Comparison of ENCODE assay signal across 8 mouse cellular contexts in genomic region chr3:104788561-104789311, GRCm38 (mm10). TPM values are rescaled to one million over a fixed set of nuclear protein-coding genes. Genes with fewer than 3 reads are reported as not detected.
DNase-seq lines count a peak whose midpoint lies in the region; ATAC-seq and TF ChIP-seq lines count a peak whose summit lies in the region.
"Had no signal": no experiment of that assay in that cellular context is flagged by ENCODE, and none has a peak within 500 bp of the region (broad histone marks: within the 10 kb centered on the region; RNA-seq: fewer than 3 reads in every experiment).

No protein-coding gene starts in this region.

- TF ChIP-seq CTCF in hindbrain, postnatal 0 days (IDR thresholded peaks at IDR 0.05; ENCODE audit: low read depth): peak; percentile 78

- no peaks in the 10 kb centered on the region for H3K9me3 ChIP-seq in hindbrain, postnatal 0 days (ENCODE audit: low read length)
- H3K9me3 ChIP-seq in limb, embryonic 10.5 days (replicated peaks): no peaks in the 10 kb centered on the region

- intact Hi-C loops in gastrocnemius, postnatal 14 days (cut with DNase I; ENCODE audit: low total_unique reads): loop anchor here (10.0 kb wide), 1 partner anchor 176 kb away; the partner anchor contains the start of gene Wnt2b

- peak overlapping the region; percentile 50 for H3K4me3 ChIP-seq in hindbrain, postnatal 0 days (ENCODE audit: low read length)
- peak overlapping the region; percentile 76 for H3K4me3 ChIP-seq in limb, embryonic 10.5 days

- H3K27me3 ChIP-seq in hindbrain, postnatal 0 days (ENCODE audit: insufficient read depth, low read length): peaks cover 10% of the 10 kb centered on the region; the same call in 1 of the 2 replicates
- peaks cover 29% of the 10 kb centered on the region for H3K27me3 ChIP-seq in limb, embryonic 10.5 days (ENCODE audit: low read depth, poor library complexity, severe bottlenecking)

- WGBS in hindbrain, postnatal 0 days: 3% methylated on average over 47 of the region's 52 CpGs
- WGBS in limb, embryonic 10.5 days: under 1% methylated on average over 52 of the region's 52 CpGs

- no peaks in the 10 kb centered on the region; the same call in 1 of the 2 replicates for H3K36me3 ChIP-seq in hindbrain, postnatal 0 days (ENCODE audit: insufficient read depth, low read length)
- peaks cover 23% of the 10 kb centered on the region for H3K36me3 ChIP-seq in limb, embryonic 10.5 days

- H3K4me2 ChIP-seq in hindbrain, postnatal 0 days (ENCODE audit: low read depth, low read length): peak overlapping the region; percentile 94

- DNase-seq in adrenal gland, adult 18-20 months (ENCODE audit: low spot score in 2 of 2): peak; percentile 73 to 81
- peak; percentile 51 to 54 for DNase-seq in cerebellum, postnatal 36 days
- peak; percentile 89 for DNase-seq in gastrocnemius, postnatal 14 days
- peak; percentile 85 for DNase-seq in hindbrain, postnatal 0 days (ENCODE audit: low spot score)
- DNase-seq in limb, embryonic 10.5 days (ENCODE audit: low spot score): peak; percentile 89
- DNase-seq in mesoderm, embryonic 11.5 days (ENCODE audit: low read depth, low spot score): peak; percentile 84
- peak; percentile 68 for DNase-seq in right cerebral cortex, postnatal 4 days

- peak overlapping the region; percentile 71 for H3K27ac ChIP-seq in hindbrain, postnatal 0 days
- H3K27ac ChIP-seq in limb, embryonic 10.5 days: peak overlapping the region; percentile 92

- peak; percentile 88 for ATAC-seq in hindbrain, postnatal 0 days

- H3K9ac ChIP-seq in hindbrain, postnatal 0 days (replicated peaks; ENCODE audit: low read length): peak overlapping the region; percentile 50

- 0 out of 2 replicates have a peak, but pooled peaks cover 9% of the 10 kb centered on the region for H3K4me1 ChIP-seq in hindbrain, postnatal 0 days (ENCODE audit: insufficient read depth, low read length)
- H3K4me1 ChIP-seq in limb, embryonic 10.5 days: peaks cover 67% of the 10 kb centered on the region

RNA-seq across cellular contexts. Expression of gene Rhoc, which starts 0.6 kb away (rescaled TPM):
- total RNA-seq in adrenal gland, adult 18-20 months (2021): 100 to 1,000 TPM; 105 to 116 TPM
- total RNA-seq in gastrocnemius, postnatal 14 days (2021): 10 to 100 TPM; 59.8 to 78.3 TPM
- total RNA-seq in hindbrain, postnatal 0 days (2014; rRNA removed): 49.9 and 63.4 TPM in 2 replicates
- polyA plus RNA-seq in hindbrain, postnatal 0 days (2015; fragmentation: Nextera tagmentation; extraction: Ambion mirVana): 54.8 and 55.7 TPM in 2 replicates
- polyA plus RNA-seq in limb, embryonic 10.5 days (2016; fragmentation: Nextera tagmentation; extraction: Ambion mirVana): 132 and 145 TPM in 2 replicates

RNA-seq across cellular contexts. Expression of gene Fam19a3, which starts 7.1 kb away (rescaled TPM):
- 1 to 10 TPM in 1 of 2 experiments, under 1 TPM in 1; 0.60 to 1.2 TPM for total RNA-seq in adrenal gland, adult 18-20 months (2021)
- total RNA-seq in gastrocnemius, postnatal 14 days (2021): 1 to 10 TPM; 3.2 to 4.0 TPM
- 0.21 TPM in 1 of 2 replicates, not detected in the other for total RNA-seq in hindbrain, postnatal 0 days (2014; rRNA removed)
- not detected in 2 replicates for polyA plus RNA-seq in hindbrain, postnatal 0 days (2015; fragmentation: Nextera tagmentation; extraction: Ambion mirVana)
- polyA plus RNA-seq in limb, embryonic 10.5 days (2016; fragmentation: Nextera tagmentation; extraction: Ambion mirVana): 0.18 and 0.20 TPM in 2 replicates
- total RNA-seq: left cerebral cortex, postnatal 10 days had no signal

RNA-seq across cellular contexts. Expression of gene Ppm1j, which starts 7.9 kb away (rescaled TPM):
- total RNA-seq in adrenal gland, adult 18-20 months (2021): 1 to 10 TPM; 2.9 to 4.6 TPM
- total RNA-seq in gastrocnemius, postnatal 14 days (2021): 10 to 100 TPM; 34.7 to 37.9 TPM
- 0.36 and 0.58 TPM in 2 replicates for total RNA-seq in hindbrain, postnatal 0 days (2014; rRNA removed)
- 0.99 and 1.9 TPM in 2 replicates for polyA plus RNA-seq in hindbrain, postnatal 0 days (2015; fragmentation: Nextera tagmentation; extraction: Ambion mirVana)
- polyA plus RNA-seq in limb, embryonic 10.5 days (2016; fragmentation: Nextera tagmentation; extraction: Ambion mirVana): 2.5 and 3.2 TPM in 2 replicates

RNA-seq across cellular contexts. Expression of gene Mov10, which starts 29.6 kb away (rescaled TPM):
- total RNA-seq in adrenal gland, adult 18-20 months (2021): 10 to 100 TPM in 1 of 2 experiments, 1 to 10 TPM in 1; 9.0 to 15.0 TPM
- 1 to 10 TPM; 3.0 to 4.8 TPM for total RNA-seq in gastrocnemius, postnatal 14 days (2021)
- 10.9 and 11.6 TPM in 2 replicates for total RNA-seq in hindbrain, postnatal 0 days (2014; rRNA removed)
- 8.0 and 8.9 TPM in 2 replicates for polyA plus RNA-seq in hindbrain, postnatal 0 days (2015; fragmentation: Nextera tagmentation; extraction: Ambion mirVana)
- polyA plus RNA-seq in limb, embryonic 10.5 days (2016; fragmentation: Nextera tagmentation; extraction: Ambion mirVana): 53.4 and 71.0 TPM in 2 replicates

Comparison
In these comparisons a context has a peak if more than half of its experiments do, and no peak if none do; other contexts are left out.
1. Peak in every context shown above with its lines: DNase-seq, ATAC-seq, H3K4me3 ChIP-seq and H3K27ac ChIP-seq.
2. RNA of gene Ppm1j, which starts 7.9 kb away (total RNA-seq): 34.7 to 37.9 TPM in gastrocnemius, postnatal 14 days; 2.9 to 4.6 TPM in adrenal gland, adult 18-20 months and 0.36 to 0.58 TPM in hindbrain, postnatal 0 days; every median in the first group is over 4 times any median in the second.